Mouse (Mus musculus): ENCODE data around the gene Susd1. TPM values are rescaled to one million over a fixed set of nuclear protein-coding genes. Genes with fewer than 3 reads are reported as not detected.
A peak's percentile ranks its signal among the peaks of the same experiment; 100 is the strongest.

Susd1 gene
- polyA plus RNA-seq, 1 experiment from 2014 or later: 11.5 TPM

GRCm38 (mm10) chr4:59455465-59455864 is 17.0 kb upstream of the Susd1 start:
- WGBS: 56% methylated on average over 2 of the region's 2 CpGs
- H3K36me3 ChIP-seq (ENCODE audit: insufficient read depth, low read length): no peaks in the 10 kb centered on the region
- H3K4me2 ChIP-seq (replicated peaks; ENCODE audit: low read depth, low read length): no peak overlapping the region
- peaks cover 7% of the 10 kb centered on the region; the same call in 1 of the 2 replicates for H3K4me1 ChIP-seq (ENCODE audit: insufficient read depth, low read length)
- no peak overlapping the region for H3K9ac ChIP-seq (replicated peaks; ENCODE audit: low read length)
- H3K27me3 ChIP-seq (ENCODE audit: insufficient read depth, low read length): no peaks in the 10 kb centered on the region
- no peaks in the 10 kb centered on the region for H3K9me3 ChIP-seq (ENCODE audit: low read length)
- no peak overlapping the region for H3K27ac ChIP-seq (ENCODE audit: low read length)
- no peak overlapping the region for H3K4me3 ChIP-seq (ENCODE audit: low read length)
- no peak for ATAC-seq (ENCODE audit: low FRiP score, low TSS enrichment)

GRCm38 (mm10) chr4:59454046-59454445 is 15.6 kb upstream of the Susd1 start:
- Histone ChIP-seq H3K4me3 (ENCODE audit: low read length) (no peak overlapping the region), H3K36me3 (ENCODE audit: insufficient read depth, low read length) (no peaks in the 10 kb centered on the region), H3K9ac (replicated peaks; ENCODE audit: low read length) (no peak overlapping the region), H3K4me2 (replicated peaks; ENCODE audit: low read depth, low read length) (no peak overlapping the region), H3K27me3 (ENCODE audit: insufficient read depth, low read length) (no peaks in the 10 kb centered on the region), H3K27ac (ENCODE audit: low read length) (no peak overlapping the region), H3K9me3 (ENCODE audit: low read length) (no peaks in the 10 kb centered on the region), H3K4me1 (ENCODE audit: insufficient read depth, low read length) (peaks cover 7% of the 10 kb centered on the region; the same call in 1 of the 2 replicates)
- no peak for ATAC-seq (ENCODE audit: low FRiP score, low TSS enrichment)
- 51% methylated on average over 3 of the region's 3 CpGs for WGBS

GRCm38 (mm10) chr4:59452503-59452933 is 14.1 kb upstream of the Susd1 start:
- whole genome bisulfite sequencing: 25% methylated on average over 8 of the region's 8 CpGs
- peak overlapping the region; percentile 79 for H3K27ac ChIP-seq (ENCODE audit: low read length)
- no peaks in the 10 kb centered on the region for H3K36me3 ChIP-seq (ENCODE audit: insufficient read depth, low read length)
- H3K4me1 ChIP-seq (ENCODE audit: insufficient read depth, low read length): peaks cover 12% of the 10 kb centered on the region
- no peak overlapping the region for H3K4me3 ChIP-seq (ENCODE audit: low read length)
- no peaks in the 10 kb centered on the region for H3K27me3 ChIP-seq (ENCODE audit: insufficient read depth, low read length)
- ATAC-seq (ENCODE audit: low FRiP score, low TSS enrichment): peak; percentile 81
- H3K4me2 ChIP-seq (replicated peaks; ENCODE audit: low read depth, low read length): no peak overlapping the region
- H3K9me3 ChIP-seq (ENCODE audit: low read length): no peaks in the 10 kb centered on the region
- H3K9ac ChIP-seq (replicated peaks; ENCODE audit: low read length): no peak overlapping the region

- Histone ChIP-seq H3K36me3 (ENCODE audit: insufficient read depth, low read length) (no peaks in the 10 kb centered on the region), H3K27ac (ENCODE audit: low read length) (peak overlapping the region; percentile 59), H3K9ac (replicated peaks; ENCODE audit: low read length) (no peak overlapping the region), H3K9me3 (ENCODE audit: low read length) (peaks cover 4% of the 10 kb centered on the region; the same call in 1 of the 2 replicates), H3K4me3 (ENCODE audit: low read length) (no peak overlapping the region), H3K4me2 (replicated peaks; ENCODE audit: low read depth, low read length) (no peak overlapping the region), H3K4me1 (ENCODE audit: insufficient read depth, low read length) (peaks cover 19% of the 10 kb centered on the region), H3K27me3 (ENCODE audit: insufficient read depth, low read length) (no peaks in the 10 kb centered on the region)
- no peak for ATAC-seq (ENCODE audit: low FRiP score, low TSS enrichment)
- WGBS: 87% methylated on average over 3 of the region's 3 CpGs
Measured at GRCm38 (mm10) chr4:59450906-59451305, 12.5 kb upstream of the Susd1 start.

- no peak for ATAC-seq (ENCODE audit: low FRiP score, low TSS enrichment)
Measured at GRCm38 (mm10) chr4:59450234-59450854, 11.9 kb upstream of the Susd1 start.

GRCm38 (mm10) chr4:59447296-59447695 is 8.9 kb upstream of the Susd1 start:
- ATAC-seq (ENCODE audit: low FRiP score, low TSS enrichment): peak; percentile 76
- peak overlapping the region; percentile 49; the same call in 1 of the 2 replicates for H3K27ac ChIP-seq (ENCODE audit: low read length)

More at GRCm38 (mm10) chr4:59450234-59450854, 11.9 kb upstream of the Susd1 start:
- Histone ChIP-seq H3K9ac (replicated peaks; ENCODE audit: low read length) (no peak overlapping the region), H3K9me3 (ENCODE audit: low read length) (peaks cover 4% of the 10 kb centered on the region; the same call in 1 of the 2 replicates), H3K4me1 (ENCODE audit: insufficient read depth, low read length) (peaks cover 19% of the 10 kb centered on the region), H3K36me3 (ENCODE audit: insufficient read depth, low read length) (no peaks in the 10 kb centered on the region), H3K27ac (ENCODE audit: low read length) (peak overlapping the region; percentile 59), H3K4me3 (ENCODE audit: low read length) (no peak overlapping the region), H3K27me3 (ENCODE audit: insufficient read depth, low read length) (no peaks in the 10 kb centered on the region), H3K4me2 (replicated peaks; ENCODE audit: low read depth, low read length) (no peak overlapping the region)
- WGBS: 77% methylated on average over 6 of the region's 6 CpGs

GRCm38 (mm10) chr4:59445516-59445915 is 7.1 kb upstream of the Susd1 start:
- Histone ChIP-seq H3K4me3 (ENCODE audit: low read length) (no peak overlapping the region), H3K36me3 (ENCODE audit: insufficient read depth, low read length) (no peaks in the 10 kb centered on the region), H3K9ac (replicated peaks; ENCODE audit: low read length) (no peak overlapping the region), H3K4me2 (replicated peaks; ENCODE audit: low read depth, low read length) (no peak overlapping the region), H3K4me1 (ENCODE audit: insufficient read depth, low read length) (peaks cover 12% of the 10 kb centered on the region; the same call in 1 of the 2 replicates), H3K9me3 (ENCODE audit: low read length) (peaks cover 4% of the 10 kb centered on the region; the same call in 1 of the 2 replicates), H3K27ac (ENCODE audit: low read length) (no peak overlapping the region), H3K27me3 (ENCODE audit: insufficient read depth, low read length) (no peaks in the 10 kb centered on the region)
- 58% methylated on average over 6 of the region's 6 CpGs for WGBS
- no peak for ATAC-seq (ENCODE audit: low FRiP score, low TSS enrichment)

More at GRCm38 (mm10) chr4:59447296-59447695, 8.9 kb upstream of the Susd1 start:
- no peaks in the 10 kb centered on the region for H3K27me3 ChIP-seq (ENCODE audit: insufficient read depth, low read length)
- H3K36me3 ChIP-seq (ENCODE audit: insufficient read depth, low read length): no peaks in the 10 kb centered on the region
- no peak overlapping the region for H3K9ac ChIP-seq (replicated peaks; ENCODE audit: low read length)
- H3K4me3 ChIP-seq (ENCODE audit: low read length): no peak overlapping the region
- no peak overlapping the region for H3K4me2 ChIP-seq (replicated peaks; ENCODE audit: low read depth, low read length)
- peaks cover 4% of the 10 kb centered on the region; the same call in 1 of the 2 replicates for H3K9me3 ChIP-seq (ENCODE audit: low read length)
- WGBS: 59% methylated on average over 1 of the region's 1 CpGs
- peaks cover 14% of the 10 kb centered on the region for H3K4me1 ChIP-seq (ENCODE audit: insufficient read depth, low read length)

GRCm38 (mm10) chr4:59444994-59445393 is 6.6 kb upstream of the Susd1 start:
- Histone ChIP-seq H3K27ac (ENCODE audit: low read length) (no peak overlapping the region), H3K9ac (replicated peaks; ENCODE audit: low read length) (no peak overlapping the region), H3K4me2 (replicated peaks; ENCODE audit: low read depth, low read length) (no peak overlapping the region), H3K27me3 (ENCODE audit: insufficient read depth, low read length) (no peaks in the 10 kb centered on the region), H3K36me3 (ENCODE audit: insufficient read depth, low read length) (no peaks in the 10 kb centered on the region), H3K4me3 (ENCODE audit: low read length) (no peak overlapping the region), H3K9me3 (ENCODE audit: low read length) (peaks cover 4% of the 10 kb centered on the region; the same call in 1 of the 2 replicates), H3K4me1 (ENCODE audit: insufficient read depth, low read length) (peaks cover 12% of the 10 kb centered on the region; the same call in 1 of the 2 replicates)
- no peak for ATAC-seq (ENCODE audit: low FRiP score, low TSS enrichment)
- 59% methylated on average over 3 of the region's 3 CpGs for WGBS

GRCm38 (mm10) chr4:59444085-59444484 is 5.7 kb upstream of the Susd1 start:
- no peak overlapping the region for H3K27ac ChIP-seq (ENCODE audit: low read length)
- H3K4me2 ChIP-seq (replicated peaks; ENCODE audit: low read depth, low read length): no peak overlapping the region
- peaks cover 13% of the 10 kb centered on the region for H3K4me1 ChIP-seq (ENCODE audit: insufficient read depth, low read length)
- no peak overlapping the region for H3K4me3 ChIP-seq (ENCODE audit: low read length)
- no peak overlapping the region for H3K9ac ChIP-seq (replicated peaks; ENCODE audit: low read length)
- ATAC-seq (ENCODE audit: low FRiP score, low TSS enrichment): no peak
- WGBS: 72% methylated on average over 4 of the region's 4 CpGs
- no peaks in the 10 kb centered on the region for H3K36me3 ChIP-seq (ENCODE audit: insufficient read depth, low read length)
- no peaks in the 10 kb centered on the region for H3K27me3 ChIP-seq (ENCODE audit: insufficient read depth, low read length)
- H3K9me3 ChIP-seq (ENCODE audit: low read length): peaks cover 4% of the 10 kb centered on the region; the same call in 1 of the 2 replicates

GRCm38 (mm10) chr4:59441265-59441664 is 2.8 kb upstream of the Susd1 start:
- WGBS: 67% methylated on average over 1 of the region's 1 CpGs
- Histone ChIP-seq H3K27me3 (ENCODE audit: insufficient read depth, low read length) (no peaks in the 10 kb centered on the region), H3K4me3 (ENCODE audit: low read length) (no peak overlapping the region)

More at GRCm38 (mm10) chr4:59441265-59441664, 2.8 kb upstream of the Susd1 start:
- Histone ChIP-seq H3K4me1 (ENCODE audit: insufficient read depth, low read length) (peaks cover 12% of the 10 kb centered on the region; the same call in 1 of the 2 replicates), H3K36me3 (ENCODE audit: insufficient read depth, low read length) (no peaks in the 10 kb centered on the region), H3K27ac (ENCODE audit: low read length) (no peak overlapping the region), H3K9me3 (ENCODE audit: low read length) (0 out of 2 replicates have a peak, but pooled peaks cover 2% of the 10 kb centered on the region), H3K9ac (replicated peaks; ENCODE audit: low read length) (no peak overlapping the region), H3K4me2 (replicated peaks; ENCODE audit: low read depth, low read length) (no peak overlapping the region)
- ATAC-seq (ENCODE audit: low FRiP score, low TSS enrichment): no peak
